Mouse (Mus musculus) liver, embryonic 16.5 days (tissue): ENCODE results near the gene Trio. TPM values are rescaled to one million over a fixed set of nuclear protein-coding genes. Genes with fewer than 3 reads are reported as not detected.

Experiments
- ATAC-seq: fragments of 200-750 bp; cut with Nextera tagmentation; 2 replicates; pipeline ENCODE4 v1.8.0; 2017; ENCODE audit warnings: low read depth, mild to moderate bottlenecking, moderate number of reproducible peaks, moderate library complexity
- H3K27ac ChIP-seq: fragments of 300-500 bp; sonication (generic); 2 replicates; pipeline ENCODE4 v1.5.1; 2014; ENCODE audit warnings: mild to moderate bottlenecking, low read length
- H3K27me3 ChIP-seq: fragments of 300-500 bp; sonication (generic); 2 replicates; pipeline ENCODE4 v1.6.1; 2014; ENCODE audit warnings: low read depth, low read length, mixed read lengths; ENCODE audit not compliant: control insufficient read depth, insufficient read depth
- H3K36me3 ChIP-seq: fragments of 300-500 bp; sonication (generic); 2 replicates; pipeline ENCODE4 v1.6.1; 2014; ENCODE audit warnings: mild to moderate bottlenecking; ENCODE audit not compliant: control insufficient read depth, insufficient read depth
- H3K4me1 ChIP-seq: fragments of 300-500 bp; sonication (generic); 2 replicates; pipeline ENCODE4 v1.6.1; 2014; ENCODE audit warnings: low read depth, low read length, mixed read lengths; ENCODE audit not compliant: control insufficient read depth
- H3K4me2 ChIP-seq: fragments of 300-500 bp; sonication (generic); 2 replicates; pipeline ENCODE4 v1.6.1; 2014; ENCODE audit warnings: low read depth, low read length, mixed read lengths
- H3K4me3 ChIP-seq: fragments of 300-500 bp; sonication (generic); 2 replicates; pipeline ENCODE4 v1.5.1; 2014; ENCODE audit warnings: low read depth, mild to moderate bottlenecking, low read length
- H3K9ac ChIP-seq: fragments of 300-500 bp; sonication (generic); 2 replicates; pipeline ENCODE4 v1.6.1; 2014; ENCODE audit warnings: low read depth, low read length
- H3K9me3 ChIP-seq: fragments of 300-500 bp; sonication (generic); replicated peaks from 2 replicates; pipeline ENCODE4 v1.6.1; 2016; ENCODE audit warnings: low read length; ENCODE audit not compliant: control insufficient read depth
- WGBS: fragments of 180-500 bp; shearing (Covaris S2); extraction: QIAGEN DNeasy Blood & Tissue Kit; methylation state at CpG from one replicate; pipeline ENCODE4 v1.1.7; 2014; ENCODE audit not compliant: insufficient replicate concordance; 5-methylcytosine and 5-hydroxymethylcytosine counted together
- polyA plus RNA-seq: library from polyadenylated mRNA; unstranded; fragments of >200 nt; fragmentation: Nextera tagmentation; extraction: Ambion mirVana; gene quantifications from 2 replicates; pipeline ENCODE4 v1.2.1, GENCODE M21; 2015

Trio gene
- polyA plus RNA-seq, 1 experiment from 2014 or later: 3.2 TPM

DNA sequence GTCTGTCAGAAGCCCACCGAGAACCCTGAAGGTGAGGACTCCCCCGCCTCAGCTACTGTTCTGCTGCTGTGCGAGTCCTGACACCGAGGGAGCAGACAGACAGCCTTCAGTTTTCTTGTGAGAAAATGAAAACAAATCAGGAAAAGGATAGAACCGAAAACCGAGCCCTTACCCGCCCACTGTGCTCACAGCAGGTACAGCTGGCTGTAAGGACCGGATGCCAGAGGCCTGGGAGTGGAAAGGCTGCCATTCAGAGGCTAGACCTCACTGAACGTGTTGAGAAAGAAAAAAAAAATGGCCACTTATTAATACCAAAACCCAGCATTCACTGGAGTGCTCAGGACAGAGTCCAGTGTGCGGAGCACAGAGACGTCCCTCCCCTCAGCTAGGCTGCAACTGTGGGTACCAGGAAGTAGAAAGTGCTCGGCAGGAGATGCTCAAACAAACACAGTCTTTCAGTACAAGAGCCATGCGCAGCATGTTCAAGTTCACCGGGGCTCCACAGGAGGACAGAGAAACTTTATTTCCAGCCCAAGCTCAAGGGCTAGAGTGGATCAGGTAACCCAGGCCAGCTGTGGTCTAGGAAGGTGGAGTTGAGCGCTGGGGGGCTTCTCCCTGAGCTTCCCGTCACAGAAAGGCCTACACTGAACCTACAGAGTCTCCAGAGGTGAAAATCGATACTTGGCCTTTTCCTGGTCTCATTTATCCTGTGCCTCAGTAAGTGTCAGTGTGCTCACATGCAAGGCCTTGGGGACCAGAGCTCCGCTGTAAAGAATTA, 221.9 kb downstream of the Trio start:
- H3K36me3 ChIP-seq: no peaks in the 10 kb centered on the region; the same call in 1 of the 2 replicates
- H3K4me2 ChIP-seq: no peak overlapping the region
- WGBS: 68% methylated on average over 18 of the region's 18 CpGs
- no peak overlapping the region for H3K4me3 ChIP-seq
- no peaks in the 10 kb centered on the region for H3K9me3 ChIP-seq
- no peaks in the 10 kb centered on the region for H3K4me1 ChIP-seq
- no peak overlapping the region for H3K9ac ChIP-seq
- H3K27ac ChIP-seq: no peak overlapping the region
- H3K27me3 ChIP-seq: no peaks in the 10 kb centered on the region
- ATAC-seq: no peak

DNA sequence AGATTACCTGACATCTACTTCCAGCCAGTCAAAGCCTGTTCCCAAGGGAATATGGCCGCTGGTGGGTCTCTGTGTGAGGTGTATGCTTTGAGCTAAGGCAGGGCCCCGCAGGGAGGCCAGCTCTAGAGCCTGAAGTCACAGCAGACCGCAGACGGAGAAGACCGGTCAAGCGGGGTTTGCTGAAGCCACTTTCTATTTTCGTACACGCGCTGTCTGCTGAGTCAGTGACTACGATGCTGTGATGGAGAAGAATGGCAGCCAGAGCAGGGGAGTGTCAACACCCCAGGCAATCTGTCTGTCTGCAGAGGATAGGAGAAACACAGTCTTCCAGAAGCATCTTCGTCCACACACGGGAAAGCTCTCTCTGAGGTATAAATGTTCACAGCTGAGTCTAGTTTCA, 223.4 kb downstream of the Trio start:
- H3K4me1 ChIP-seq: no peaks in the 10 kb centered on the region
- H3K9me3 ChIP-seq: no peaks in the 10 kb centered on the region
- no peaks in the 10 kb centered on the region for H3K27me3 ChIP-seq
- no peak overlapping the region for H3K27ac ChIP-seq
- 76% methylated on average over 12 of the region's 12 CpGs for WGBS
- H3K4me3 ChIP-seq: no peak overlapping the region
- no peak overlapping the region for H3K4me2 ChIP-seq
- H3K9ac ChIP-seq: no peak overlapping the region
- ATAC-seq: no peak
- no peaks in the 10 kb centered on the region; the same call in 1 of the 2 replicates for H3K36me3 ChIP-seq

DNA sequence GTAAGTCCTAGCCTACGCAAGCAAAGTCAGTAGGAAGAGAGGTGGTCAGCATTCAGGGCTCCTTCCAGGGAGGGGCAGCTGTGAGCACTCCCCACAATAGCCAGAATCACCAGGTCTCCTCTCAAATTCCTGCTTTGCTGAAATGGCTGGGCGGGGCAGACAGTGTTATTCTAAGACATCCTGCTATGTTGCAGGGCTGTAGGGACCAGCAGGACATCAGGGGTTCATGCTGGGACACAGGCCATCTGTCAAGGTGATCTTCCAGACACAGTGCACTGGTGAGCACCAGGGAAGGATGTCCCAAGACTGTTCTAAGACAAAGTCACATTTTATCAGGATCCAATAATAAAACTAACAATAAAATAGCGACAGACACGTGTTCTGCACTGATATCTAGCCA, 224.5 kb downstream of the Trio start:
- Histone ChIP-seq H3K27me3 (no peaks in the 10 kb centered on the region), H3K4me1 (peaks cover under 1% of the 10 kb centered on the region), H3K36me3 (no peaks in the 10 kb centered on the region; the same call in 1 of the 2 replicates), H3K4me3 (no peak overlapping the region), H3K27ac (no peak overlapping the region), H3K9me3 (no peaks in the 10 kb centered on the region), H3K9ac (no peak overlapping the region), H3K4me2 (no peak overlapping the region)
- WGBS: 68% methylated on average over 4 of the region's 4 CpGs
- no peak for ATAC-seq

DNA sequence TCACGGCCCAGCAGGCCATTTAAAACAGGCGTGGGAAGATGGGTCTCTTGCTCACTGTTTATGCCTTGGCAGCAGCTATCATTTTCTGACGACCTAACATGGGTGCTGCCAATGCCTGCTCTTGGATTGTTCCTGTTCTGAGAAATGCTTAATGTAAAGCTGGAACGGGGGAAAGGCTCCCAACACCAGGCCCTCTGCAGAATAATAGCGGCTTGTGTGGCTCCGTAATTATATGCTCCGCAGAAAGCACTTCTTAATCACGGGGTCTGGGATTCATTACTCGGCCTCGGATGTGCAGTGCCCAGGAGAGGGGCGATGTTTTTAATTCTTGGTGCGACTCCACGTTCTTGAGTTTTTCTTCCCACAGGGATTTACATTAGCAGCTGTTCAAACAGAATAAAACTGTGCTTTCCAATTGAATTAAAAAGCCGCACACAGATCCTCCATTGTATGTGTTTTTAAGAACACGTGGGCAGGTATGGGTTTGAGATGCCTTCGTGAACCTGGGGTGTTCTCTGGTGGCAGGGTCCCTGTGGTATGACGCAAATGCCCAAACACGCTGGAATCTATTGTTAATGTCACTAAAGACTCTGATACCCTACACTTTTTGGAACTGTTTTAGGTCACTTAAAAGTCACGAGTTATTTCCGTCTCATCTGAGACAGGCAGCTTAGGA, 228.0 kb downstream of the Trio start:
- 75% methylated on average over 20 of the region's 20 CpGs for WGBS
- ATAC-seq: no peak
- no peaks in the 10 kb centered on the region; the same call in 1 of the 2 replicates for H3K36me3 ChIP-seq
- H3K4me2 ChIP-seq: no peak overlapping the region
- H3K27ac ChIP-seq: no peak overlapping the region
- no peak overlapping the region for H3K9ac ChIP-seq
- H3K9me3 ChIP-seq: no peaks in the 10 kb centered on the region
- H3K4me3 ChIP-seq: no peak overlapping the region
- no peaks in the 10 kb centered on the region for H3K27me3 ChIP-seq
- peaks cover 5% of the 10 kb centered on the region for H3K4me1 ChIP-seq

DNA sequence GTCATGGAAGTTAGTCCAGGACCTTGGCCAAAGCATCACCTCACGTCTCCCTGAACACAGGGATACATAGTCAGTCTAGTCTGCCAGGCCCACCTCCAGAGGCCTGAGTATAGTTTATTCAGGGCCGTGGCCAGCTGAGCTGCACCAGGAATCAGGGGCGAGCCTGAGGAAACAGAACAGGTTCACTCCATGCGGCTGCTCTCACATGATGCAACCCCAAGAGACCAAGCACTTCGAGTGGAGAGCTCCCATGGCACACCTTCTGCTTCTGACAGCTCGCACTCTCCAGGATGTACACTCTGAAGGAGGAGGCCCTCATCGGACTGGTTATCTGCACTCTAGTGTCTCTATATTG, 228.8 kb downstream of the Trio start:
- Histone ChIP-seq H3K27me3 (no peaks in the 10 kb centered on the region), H3K36me3 (no peaks in the 10 kb centered on the region; the same call in 1 of the 2 replicates), H3K27ac (peak overlapping the region; percentile 19; the same call in 1 of the 2 replicates), H3K9ac (no peak overlapping the region), H3K9me3 (no peaks in the 10 kb centered on the region), H3K4me3 (no peak overlapping the region), H3K4me2 (no peak overlapping the region), H3K4me1 (peaks cover 5% of the 10 kb centered on the region)
- no peak for ATAC-seq
- WGBS: 58% methylated on average over 7 of the region's 7 CpGs

DNA sequence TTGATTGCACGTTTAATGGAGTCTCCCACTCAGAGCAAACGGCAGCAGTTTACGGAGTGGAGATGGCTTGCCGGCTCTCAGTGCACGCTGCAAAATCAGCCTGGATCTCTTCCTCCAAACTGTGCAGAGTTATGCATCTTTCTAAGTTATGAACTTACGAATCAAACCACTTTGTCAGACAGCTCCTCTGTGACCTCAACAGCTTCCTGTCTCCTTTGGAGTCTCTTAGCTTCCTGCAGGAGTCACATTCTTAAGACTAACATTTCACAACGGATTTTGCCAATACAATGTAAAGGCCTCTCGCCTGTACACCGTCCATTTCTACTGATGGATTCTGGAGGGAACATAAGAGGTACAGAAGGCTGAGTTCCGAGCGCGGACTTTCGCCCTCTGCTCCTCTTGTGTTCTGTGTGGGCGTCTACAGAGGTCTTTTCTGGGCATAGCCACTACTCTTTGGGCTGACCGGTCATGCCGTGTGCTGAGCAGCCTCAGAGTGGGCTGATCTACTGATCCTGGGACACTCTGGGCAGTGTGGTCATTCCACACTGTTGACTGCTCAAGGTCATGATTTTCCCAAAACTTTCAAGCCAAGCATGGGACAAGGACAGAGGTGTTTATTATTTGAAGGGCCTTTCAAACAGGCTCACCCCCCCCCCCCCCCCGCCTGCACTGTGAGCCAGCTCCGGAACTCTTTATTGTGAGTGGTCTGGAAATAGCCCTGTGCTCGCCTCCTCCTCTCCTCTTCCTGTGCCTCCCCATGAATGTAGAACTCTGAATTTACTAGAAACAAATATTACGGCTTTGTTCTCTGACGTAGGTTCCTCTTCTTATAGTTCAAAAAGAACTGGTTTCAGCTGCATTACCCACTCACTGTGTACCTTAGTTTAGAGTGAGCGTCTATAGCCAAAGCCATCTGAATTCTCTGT, 229.4 kb downstream of the Trio start:
- Histone ChIP-seq H3K27me3 (no peaks in the 10 kb centered on the region), H3K4me1 (peaks cover 5% of the 10 kb centered on the region), H3K4me2 (no peak overlapping the region), H3K9ac (no peak overlapping the region), H3K9me3 (no peaks in the 10 kb centered on the region), H3K27ac (peak overlapping the region; percentile 19; the same call in 1 of the 2 replicates), H3K4me3 (no peak overlapping the region), H3K36me3 (no peaks in the 10 kb centered on the region; the same call in 1 of the 2 replicates)
- ATAC-seq: peak; percentile 73
- 45% methylated on average over 22 of the region's 22 CpGs for WGBS

DNA sequence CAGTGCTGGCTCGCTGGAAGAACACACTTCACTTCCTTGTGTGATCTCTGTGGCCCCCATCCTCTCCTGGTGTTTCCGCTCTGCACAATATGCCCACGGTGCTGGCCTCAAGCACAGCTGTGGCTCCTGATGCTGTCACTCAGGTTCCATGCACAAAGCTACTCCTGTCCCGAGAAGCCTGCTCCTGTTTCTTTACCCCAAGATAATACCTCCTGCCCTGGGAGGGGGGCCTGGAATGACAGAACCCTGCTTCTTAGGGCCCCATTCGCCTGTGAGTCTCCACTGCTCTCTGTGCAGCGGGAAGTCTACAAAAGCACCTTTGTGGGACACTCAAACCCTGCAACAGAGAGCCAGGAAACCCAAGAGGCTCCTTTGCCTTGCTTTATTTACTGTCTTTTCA, 232.4 kb downstream of the Trio start:
- no peaks in the 10 kb centered on the region for H3K9me3 ChIP-seq
- no peaks in the 10 kb centered on the region for H3K27me3 ChIP-seq
- H3K9ac ChIP-seq: no peak overlapping the region
- no peak for ATAC-seq
- no peak overlapping the region for H3K4me3 ChIP-seq
- 56% methylated on average over 6 of the region's 6 CpGs for WGBS
- peaks cover 5% of the 10 kb centered on the region for H3K4me1 ChIP-seq
- H3K4me2 ChIP-seq: no peak overlapping the region
- no peak overlapping the region for H3K27ac ChIP-seq
- no peaks in the 10 kb centered on the region for H3K36me3 ChIP-seq

DNA sequence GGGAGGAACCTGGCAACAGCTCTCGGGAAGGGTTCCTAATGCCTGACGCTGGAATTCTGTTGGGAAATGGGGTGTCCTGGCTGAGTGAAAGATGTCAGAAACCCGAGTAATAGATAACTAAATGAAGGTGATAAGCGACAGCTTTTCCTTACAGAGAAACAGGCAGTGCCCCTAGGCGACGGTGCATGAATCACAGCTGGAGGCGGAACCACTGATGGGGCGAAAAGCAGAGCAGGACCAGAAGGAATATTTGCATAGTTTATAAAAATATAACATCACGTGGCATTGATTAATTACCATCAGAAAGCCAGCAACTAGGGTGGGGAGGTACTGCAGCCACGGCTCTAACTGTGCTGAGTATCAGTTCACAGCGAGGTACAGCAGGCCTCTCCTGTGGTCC, 233.2 kb downstream of the Trio start:
- WGBS: 68% methylated on average over 11 of the region's 11 CpGs

More for the DNA sequence above, 233.2 kb downstream of the Trio start:
- Histone ChIP-seq H3K9me3 (no peaks in the 10 kb centered on the region), H3K27ac (no peak overlapping the region), H3K9ac (no peak overlapping the region), H3K4me1 (peaks cover 5% of the 10 kb centered on the region), H3K36me3 (no peaks in the 10 kb centered on the region), H3K4me3 (no peak overlapping the region), H3K4me2 (no peak overlapping the region), H3K27me3 (no peaks in the 10 kb centered on the region)
- no peak for ATAC-seq
